Mouse (Mus musculus) ovary, adult 10 weeks (tissue): ENCODE results near the gene Elobl. TPM values are rescaled to one million over a fixed set of nuclear protein-coding genes. Genes with fewer than 3 reads are reported as not detected.

Source experiments
- polyA plus RNA-seq: library from polyadenylated mRNA; stranded (reverse); fragments of 350-450 nt; fragmentation: Illumina TruSeq; extraction: RNeasy Lipid Tissue Mini Kit (QIAGEN cat#74804); gene quantifications from one replicate; pipeline ENCODE4 v1.2.3, GENCODE M21; 2014

Elobl gene
- 112 TPM for polyA plus RNA-seq

GRCm38 (mm10) chr11:88966881-88967361, at the start of gene Elobl:
Gene Elobl, minus strand, starts transcription at chr11:88966931.

GRCm38 (mm10) chr11:88998974-88999722, 32.4 kb upstream of the Elobl start, which contains the start of gene Trim25:
Gene Trim25, plus strand, starts transcription at chr11:88999376.

GRCm38 (mm10) chr11:88970202-88970732, 3.5 kb upstream of the Elobl start, which contains the start of gene Coil:
Gene Coil, plus strand, starts transcription at chr11:88970252.

GRCm38 (mm10) chr11:88955217-88955969, 11.3 kb downstream of the Elobl start, which contains the start of gene Scpep1:
Gene Scpep1, minus strand, starts transcription at chr11:88955465.

Other genes starting within 250 kb of the Elobl start
- gene Msi2, start 248.4 kb downstream of the Elobl start, polyA plus RNA-seq: 205 TPM
- 23.0 TPM for gene Akap1, start 102.3 kb downstream of the Elobl start, polyA plus RNA-seq
- 140 TPM for gene Scpep1, start 11.5 kb downstream of the Elobl start, polyA plus RNA-seq
- gene Coil, start 3.3 kb upstream of the Elobl start, polyA plus RNA-seq: 9.8 TPM
- gene Trim25, start 32.4 kb upstream of the Elobl start, polyA plus RNA-seq: 36.9 TPM
- gene Dgke, start 99.9 kb upstream of the Elobl start, polyA plus RNA-seq: 14.5 TPM
- gene Gm525, start 106.9 kb upstream of the Elobl start, polyA plus RNA-seq: not detected